Mouse (Mus musculus) urinary bladder, postnatal 14 days (tissue): ENCODE data around the gene Gstp3.

ENCODE experiments used
- DNase-seq: peaks from one replicate; pipeline ENCODE4 v3.0.0; 2021; ENCODE audit warnings: low spot score

Gstp3 gene

DNA sequence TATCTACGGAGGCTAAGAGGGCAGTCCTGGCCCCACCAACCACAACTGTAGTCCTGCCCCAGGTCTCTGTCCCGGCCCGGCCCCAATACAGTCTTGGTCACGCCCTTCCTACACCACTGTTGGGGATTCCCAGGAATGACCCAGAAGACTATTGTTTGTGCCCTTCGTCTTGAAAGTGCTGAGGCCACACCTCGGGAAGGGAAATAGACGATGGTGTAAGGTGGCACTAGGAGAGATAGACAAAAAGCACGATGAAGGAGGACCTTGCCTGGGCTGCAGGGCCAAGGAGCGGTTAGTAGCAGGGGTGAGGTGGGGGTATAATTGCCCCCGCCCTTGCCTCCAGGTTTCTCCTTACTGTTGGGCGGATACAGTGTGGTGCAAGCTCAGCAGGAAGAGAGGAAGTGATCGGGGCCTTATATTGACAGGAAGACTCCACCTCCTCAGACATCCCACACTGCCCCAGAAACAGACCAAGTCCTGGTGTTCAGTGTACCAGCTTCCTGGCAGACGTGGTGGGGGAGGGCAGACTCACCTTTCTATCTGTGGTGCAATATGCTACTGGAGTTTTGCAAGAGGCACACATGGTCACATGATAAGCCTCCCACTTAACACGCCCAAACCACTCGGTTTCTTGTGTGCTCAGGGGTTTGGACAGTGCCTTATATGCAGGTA is at the start of gene Gstp3:
Gene Gstp3, minus strand, starts transcription at position 501 of the 672 bp plus-strand sequence.
- DNase-seq: no peak

DNA sequence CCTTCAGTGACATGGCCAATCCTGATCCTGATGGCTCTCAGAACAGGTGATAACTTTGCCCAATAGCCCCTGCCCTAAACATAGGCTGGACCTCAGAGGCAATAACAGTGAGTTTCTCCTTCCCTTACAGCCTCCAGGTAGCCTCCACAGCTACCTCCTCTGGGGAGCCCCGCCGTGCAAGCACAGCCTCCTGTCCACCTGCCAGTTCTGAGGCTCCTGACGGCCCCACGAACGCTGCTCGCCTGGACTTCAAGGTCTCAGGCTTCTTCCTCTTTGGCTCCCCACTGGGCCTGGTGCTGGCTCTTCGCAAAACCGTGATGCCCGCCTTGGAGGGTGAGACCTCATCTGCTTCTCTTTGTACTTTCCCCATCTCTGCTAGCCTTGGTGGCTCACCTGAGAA is 49.2 kb upstream of the Gstp3 start:
- DNase-seq: no peak

GRCm38 (mm10) chr19:4106654-4107053 is 47.3 kb upstream of the Gstp3 start:
- DNase-seq: no peak

DNA sequence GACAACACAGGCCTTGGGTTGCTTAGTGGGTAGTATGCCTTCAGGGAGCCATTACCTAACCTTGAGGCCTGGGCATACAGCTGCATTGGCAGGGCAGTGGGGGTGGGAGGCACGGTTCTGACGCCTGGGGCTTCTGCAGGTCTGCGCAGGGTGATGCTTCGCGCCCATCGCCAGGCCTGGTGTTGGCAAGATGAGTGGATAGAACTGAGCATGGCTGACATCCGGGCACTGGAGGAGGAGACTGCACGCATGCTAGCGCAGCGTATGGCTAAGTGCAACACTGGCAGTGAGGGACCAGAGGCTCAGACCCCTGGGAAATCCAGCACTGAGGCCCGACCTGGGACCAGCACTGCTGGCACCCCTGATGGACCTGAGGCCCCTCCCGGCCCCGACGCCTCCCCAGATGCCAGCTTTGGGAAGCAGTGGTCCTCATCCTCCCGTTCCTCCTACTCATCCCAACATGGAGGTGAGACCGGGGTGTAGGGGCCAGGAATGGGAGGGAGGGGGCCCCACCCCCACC is 45.4 kb upstream of the Gstp3 start:
- no peak for DNase-seq

GRCm38 (mm10) chr19:4103792-4104191 is 44.4 kb upstream of the Gstp3 start:
- no peak for DNase-seq

DNA sequence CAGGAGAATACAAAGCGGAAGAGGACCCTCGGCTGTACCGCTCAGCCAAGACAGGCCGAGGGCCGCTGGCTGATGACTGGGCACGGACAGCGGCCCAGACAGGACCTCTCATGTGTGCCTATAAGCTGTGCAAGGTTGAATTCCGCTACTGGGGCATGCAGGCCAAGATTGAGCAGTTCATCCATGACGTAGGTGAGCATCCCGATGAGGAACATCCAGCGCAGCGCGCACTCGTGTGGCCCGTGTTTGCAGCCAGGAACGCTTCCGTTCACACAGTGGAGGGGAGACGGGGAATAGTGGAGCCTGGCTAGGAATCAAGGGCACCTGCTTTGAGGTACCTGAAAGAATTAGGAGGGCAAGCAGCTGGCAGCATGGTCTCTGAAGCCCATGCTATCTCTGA is 43.9 kb upstream of the Gstp3 start:
- DNase-seq: no peak

- DNase-seq: no peak
These were observed 43.3 kb upstream of the Gstp3 start for GRCm38 (mm10) chr19:4102626-4103025.

GRCm38 (mm10) chr19:4102049-4102448 is 42.7 kb upstream of the Gstp3 start:
- no peak for DNase-seq

DNA sequence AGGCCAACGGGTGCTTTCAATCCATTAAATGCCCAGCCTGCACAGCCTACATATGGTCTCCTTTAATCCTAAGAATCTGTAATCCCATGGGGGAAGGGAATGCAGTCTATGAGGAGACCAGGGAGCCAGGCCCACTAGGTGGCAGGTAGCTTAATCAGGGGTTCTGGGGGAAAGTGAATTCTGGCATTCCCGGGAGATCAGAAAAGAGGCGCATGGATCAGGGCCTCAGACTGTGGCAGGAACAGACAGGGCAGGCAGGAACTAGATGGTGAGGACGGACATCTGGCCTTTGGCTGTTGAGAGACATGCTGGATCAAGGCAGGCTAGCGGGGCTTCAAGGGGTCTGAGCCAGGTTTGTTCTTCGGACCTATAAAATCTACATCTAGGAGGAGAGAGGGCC is 42.1 kb upstream of the Gstp3 start:
- DNase-seq: no peak

- DNase-seq: no peak
These were observed 41.4 kb upstream of the Gstp3 start for GRCm38 (mm10) chr19:4100718-4101261.

- peak; percentile 85 for DNase-seq
These were observed 40.7 kb upstream of the Gstp3 start, which contains the start of gene Pitpnm1 for GRCm38 (mm10) chr19:4099837-4100717. Pitpnm1 (plus strand) TSS chr19:4099998.

GRCm38 (mm10) chr19:4099056-4099455 is 39.7 kb upstream of the Gstp3 start:
- DNase-seq: peak; percentile 96

DNA sequence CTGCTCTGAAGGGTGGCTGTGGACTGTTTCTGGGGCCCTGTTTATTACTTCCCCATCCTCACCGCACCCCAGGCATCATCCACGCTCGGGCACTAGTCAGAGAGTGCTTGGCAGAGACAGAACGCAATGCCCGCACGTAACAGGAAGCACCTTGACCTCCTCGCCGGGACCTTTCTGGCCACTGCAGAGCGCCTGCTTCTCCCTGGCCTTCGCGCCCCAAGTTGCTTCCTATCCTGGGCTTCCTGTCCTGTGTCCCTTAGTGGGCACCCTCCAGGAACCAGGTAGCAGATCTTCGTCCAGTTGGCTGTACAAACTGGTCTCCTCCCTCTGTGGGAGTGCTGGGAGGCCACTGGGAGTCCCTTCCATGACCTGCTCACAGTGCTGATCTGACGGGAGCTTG is 39.1 kb upstream of the Gstp3 start:
- DNase-seq: no peak

DNA sequence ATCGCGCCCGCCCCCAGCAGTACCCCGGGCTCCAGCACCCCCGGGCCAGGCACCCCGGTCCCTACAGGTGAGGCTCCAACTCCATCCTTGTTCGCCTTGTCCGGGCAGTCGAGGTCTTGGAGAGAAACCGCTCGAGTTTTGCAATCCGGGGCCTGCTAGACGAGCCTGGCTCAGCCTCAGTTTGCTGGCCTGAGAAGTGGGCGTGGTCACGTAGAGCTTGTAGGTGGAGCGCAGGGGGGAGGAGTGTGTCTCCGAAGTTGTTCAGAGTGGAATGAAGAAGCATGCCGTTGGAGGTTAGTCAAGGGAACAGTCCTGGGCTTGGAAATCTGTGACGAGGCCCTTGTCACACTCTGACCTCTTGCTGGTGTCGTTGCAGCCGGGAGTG is 38.1 kb upstream of the Gstp3 start:
- DNase-seq: peak; percentile 91

DNA sequence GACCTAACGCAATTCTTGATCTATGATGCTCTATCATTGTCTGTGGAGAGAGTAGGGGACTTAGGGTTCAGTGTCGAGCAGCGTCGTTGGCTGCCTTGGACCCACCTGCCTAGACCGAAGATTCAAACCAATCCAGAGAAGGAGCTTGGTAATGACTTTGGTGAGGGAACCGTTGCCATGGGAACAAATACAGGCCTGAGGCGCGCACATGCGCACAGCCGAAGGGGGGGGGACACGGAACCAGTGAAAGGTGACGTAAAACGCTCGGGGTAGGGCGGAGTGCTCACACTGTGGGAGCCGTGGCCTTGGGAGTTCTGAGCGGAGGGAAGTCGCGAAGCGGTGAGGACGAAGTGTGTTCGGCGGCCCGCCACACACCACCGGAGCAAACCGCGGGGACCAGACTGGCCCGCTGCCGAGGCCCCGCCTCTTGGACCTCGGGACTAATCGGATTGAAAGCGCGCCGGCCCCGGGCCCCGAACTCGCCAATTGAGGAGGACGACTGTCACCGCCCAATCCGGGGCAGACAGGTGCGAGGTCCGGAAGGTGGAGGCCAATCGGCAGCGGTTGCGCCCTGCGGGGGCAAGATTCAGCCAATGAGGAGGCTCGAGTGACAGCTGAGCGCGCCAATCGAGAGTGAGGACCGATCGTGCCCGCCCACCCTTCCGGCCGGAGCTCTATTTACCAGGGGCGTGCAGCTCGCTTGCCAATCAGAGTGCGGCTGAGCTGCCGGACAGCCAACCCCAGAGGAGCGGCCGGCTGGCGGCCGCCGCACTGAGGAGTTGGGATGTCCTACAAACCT is 37.5 kb upstream of the Gstp3 start, which contains the start of gene Cdk2ap2:
Gene Cdk2ap2, plus strand, starts transcription at position 541 of the 799 bp plus-strand sequence.
- peak; percentile 99 for DNase-seq

DNA sequence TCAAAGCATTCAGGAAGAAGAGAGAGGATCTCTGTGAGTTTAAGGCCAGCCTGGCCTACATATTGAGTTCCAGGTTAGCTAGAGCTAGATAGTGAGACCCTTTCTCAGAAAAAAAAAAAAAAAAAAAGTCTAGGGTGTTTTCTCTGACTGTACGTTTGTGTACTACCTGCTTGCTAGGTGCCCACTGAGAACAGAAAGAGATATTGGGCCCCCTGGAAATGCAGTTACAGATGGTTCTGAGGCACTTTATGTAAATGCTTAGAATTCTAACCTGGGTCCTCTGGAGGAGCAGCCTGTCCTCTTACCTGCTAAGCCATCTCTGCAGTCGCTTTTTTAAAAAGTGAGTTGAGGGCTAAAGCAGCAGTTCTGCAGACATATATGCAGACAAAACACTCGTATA is 36.4 kb upstream of the Gstp3 start:
- DNase-seq: no peak

GRCm38 (mm10) chr19:4094774-4095303 is 35.5 kb upstream of the Gstp3 start:
- no peak for DNase-seq

- DNase-seq: no peak
These were observed 35.0 kb upstream of the Gstp3 start for GRCm38 (mm10) chr19:4094348-4094747.

- no peak for DNase-seq
These were observed 34.4 kb upstream of the Gstp3 start for GRCm38 (mm10) chr19:4093772-4094171.

GRCm38 (mm10) chr19:4092750-4093149 is 33.4 kb upstream of the Gstp3 start:
- DNase-seq: no peak

DNA sequence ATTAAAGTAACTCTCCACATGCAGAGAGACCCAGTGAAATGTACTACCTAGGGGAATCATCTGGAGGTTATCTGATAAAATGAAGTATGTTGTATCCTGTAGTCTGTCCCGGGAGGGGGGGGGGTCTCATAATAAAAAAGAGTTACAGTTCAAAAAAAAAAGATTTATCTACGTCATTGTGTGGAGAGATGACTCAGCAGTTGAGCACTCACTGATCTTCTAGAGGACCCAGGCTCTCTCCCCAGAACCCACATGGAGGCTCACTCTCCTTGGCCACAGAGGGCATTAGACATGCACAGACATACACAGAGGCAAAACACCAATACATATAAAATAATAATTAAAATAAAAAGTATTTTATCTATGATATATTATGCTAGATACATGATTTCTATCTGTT is 32.0 kb upstream of the Gstp3 start:
- no peak for DNase-seq

- no peak for DNase-seq
These were observed 31.1 kb upstream of the Gstp3 start for GRCm38 (mm10) chr19:4090446-4090845.
